In genomic region chr14:74884024-74884680, GRCm38 (mm10) we compare ENCODE assay signal across 8 mouse cellular contexts.
DNase-seq lines count a peak whose midpoint lies in the region; ATAC-seq and TF ChIP-seq lines count a peak whose summit lies in the region.

No protein-coding gene starts in this region.

- H3K27ac ChIP-seq in forebrain, embryonic 12.5 days, result 0 out of 2 replicates have a peak overlapping the region, but pooled peaks have one; percentile 42
- H3K27ac ChIP-seq in heart, embryonic 15.5 days, result peak overlapping the region; percentile 31; the same call in 1 of the 2 replicates
- no peak overlapping the region for H3K27ac ChIP-seq in kidney, postnatal 0 days
- H3K27ac ChIP-seq in lung, postnatal 0 days (ENCODE audit: low read length), result no peak overlapping the region

- ATAC-seq in forebrain, embryonic 12.5 days (ENCODE audit: low FRiP score), result peak; percentile 91
- ATAC-seq in heart, embryonic 15.5 days (replicated peaks; ENCODE audit: insufficient number of reproducible peaks, insufficient read depth, low FRiP score, low read depth), result 0 out of 2 replicates have a peak, but pooled peaks have one; percentile 35
- no peak for ATAC-seq in kidney, postnatal 0 days (replicated peaks; ENCODE audit: low FRiP score, low read depth)
- no peak for ATAC-seq in lung, postnatal 0 days

- H3K9me3 ChIP-seq in forebrain, embryonic 12.5 days, result no peaks in the 10 kb centered on the region
- H3K9me3 ChIP-seq in heart, embryonic 15.5 days (replicated peaks), result no peaks in the 10 kb centered on the region
- no peaks in the 10 kb centered on the region for H3K9me3 ChIP-seq in kidney, postnatal 0 days (replicated peaks; ENCODE audit: low read length)
- no peaks in the 10 kb centered on the region for H3K9me3 ChIP-seq in lung, postnatal 0 days (ENCODE audit: low read length)

- peaks cover 24% of the 10 kb centered on the region for H3K4me1 ChIP-seq in forebrain, embryonic 12.5 days
- H3K4me1 ChIP-seq in heart, embryonic 15.5 days (replicated peaks), result peaks cover 49% of the 10 kb centered on the region
- H3K4me1 ChIP-seq in kidney, postnatal 0 days (replicated peaks; ENCODE audit: insufficient read depth, low read length), result peaks cover 34% of the 10 kb centered on the region
- H3K4me1 ChIP-seq in lung, postnatal 0 days (ENCODE audit: insufficient read depth, low read depth, low read length), result peaks cover 6% of the 10 kb centered on the region; the same call in 1 of the 2 replicates

- TF ChIP-seq CTCF in kidney, postnatal 0 days (IDR thresholded peaks at IDR 0.05; ENCODE audit: low read depth), result no peak
- no peak for TF ChIP-seq CTCF in lung, postnatal 0 days (IDR thresholded peaks at IDR 0.05)

- H3K4me3 ChIP-seq in forebrain, embryonic 12.5 days (replicated peaks), result no peak overlapping the region
- H3K4me3 ChIP-seq in heart, embryonic 15.5 days, result no peak overlapping the region
- no peak overlapping the region for H3K4me3 ChIP-seq in kidney, postnatal 0 days (replicated peaks; ENCODE audit: low read depth, low read length)
- H3K4me3 ChIP-seq in lung, postnatal 0 days (ENCODE audit: low read depth, low read length), result no peak overlapping the region

- no peaks in the 10 kb centered on the region for H3K27me3 ChIP-seq in forebrain, embryonic 12.5 days
- no peaks in the 10 kb centered on the region for H3K27me3 ChIP-seq in heart, embryonic 15.5 days
- H3K27me3 ChIP-seq in kidney, postnatal 0 days (ENCODE audit: insufficient read depth, low read length), result no peaks in the 10 kb centered on the region
- no peaks in the 10 kb centered on the region for H3K27me3 ChIP-seq in lung, postnatal 0 days (replicated peaks; ENCODE audit: insufficient read depth, low read length)

- DNase-seq in urinary bladder, postnatal 10 days (ENCODE audit: low spot score), result peak; percentile 40
- DNase-seq in urinary bladder, adult 2 months (ENCODE audit: low spot score), result no peak
- DNase-seq in kidney, postnatal 0 days (ENCODE audit: low spot score), result peak; percentile 73
- peak; percentile 41 for DNase-seq in lung, postnatal 0 days (ENCODE audit: low spot score)
- peak; percentile 88 to 89 for DNase-seq in right cerebral cortex, postnatal 10 days (ENCODE audit: low spot score in 2 of 2)
- no peak for DNase-seq in thymus, postnatal 4 days

- H3K36me3 ChIP-seq in forebrain, embryonic 12.5 days (replicated peaks), result no peaks in the 10 kb centered on the region
- no peaks in the 10 kb centered on the region for H3K36me3 ChIP-seq in heart, embryonic 15.5 days
- no peaks in the 10 kb centered on the region for H3K36me3 ChIP-seq in kidney, postnatal 0 days (ENCODE audit: insufficient read depth, low read length)
- no peaks in the 10 kb centered on the region for H3K36me3 ChIP-seq in lung, postnatal 0 days (ENCODE audit: insufficient read depth, low read length)

- WGBS in forebrain, embryonic 12.5 days, result 14% methylated on average over 13 of the region's 13 CpGs
- WGBS in heart, embryonic 15.5 days, result 16% methylated on average over 13 of the region's 13 CpGs
- WGBS in kidney, postnatal 0 days, result 18% methylated on average over 13 of the region's 13 CpGs
- 30% methylated on average over 13 of the region's 13 CpGs for WGBS in lung, postnatal 0 days

- TF ChIP-seq EP300 in lung, postnatal 0 days (IDR thresholded peaks at IDR 0.05), result no peak

- no peak overlapping the region for H3K9ac ChIP-seq in forebrain, embryonic 12.5 days
- no peak overlapping the region for H3K9ac ChIP-seq in heart, embryonic 15.5 days
- no peak overlapping the region for H3K9ac ChIP-seq in kidney, postnatal 0 days (ENCODE audit: low read depth, low read length)
- no peak overlapping the region for H3K9ac ChIP-seq in lung, postnatal 0 days (replicated peaks; ENCODE audit: low read depth)

- no peak overlapping the region for H3K4me2 ChIP-seq in forebrain, embryonic 12.5 days
- H3K4me2 ChIP-seq in heart, embryonic 15.5 days, result peak overlapping the region; percentile 28; the same call in 1 of the 2 replicates
- no peak overlapping the region for H3K4me2 ChIP-seq in kidney, postnatal 0 days (ENCODE audit: low read length)
- no peak overlapping the region for H3K4me2 ChIP-seq in lung, postnatal 0 days (replicated peaks; ENCODE audit: low read depth, low read length)

Comparison
In these comparisons a context has a peak if more than half of its experiments do, and no peak if none do; other contexts are left out.
1. DNase-seq: peak in urinary bladder, postnatal 10 days (single experiment), kidney, postnatal 0 days (single experiment), lung, postnatal 0 days (single experiment) and right cerebral cortex, postnatal 10 days (2 of 2); none in urinary bladder, adult 2 months (single experiment) and thymus, postnatal 4 days (single experiment).
2. ATAC-seq: peak in forebrain, embryonic 12.5 days (single experiment) and heart, embryonic 15.5 days (single experiment); none in kidney, postnatal 0 days (single experiment) and lung, postnatal 0 days (single experiment).
3. H3K27ac ChIP-seq: peak in forebrain, embryonic 12.5 days (single experiment) and heart, embryonic 15.5 days (single experiment); none in kidney, postnatal 0 days (single experiment) and lung, postnatal 0 days (single experiment).